Mouse (Mus musculus): ENCODE results near the gene Tfap2a.

DNA sequence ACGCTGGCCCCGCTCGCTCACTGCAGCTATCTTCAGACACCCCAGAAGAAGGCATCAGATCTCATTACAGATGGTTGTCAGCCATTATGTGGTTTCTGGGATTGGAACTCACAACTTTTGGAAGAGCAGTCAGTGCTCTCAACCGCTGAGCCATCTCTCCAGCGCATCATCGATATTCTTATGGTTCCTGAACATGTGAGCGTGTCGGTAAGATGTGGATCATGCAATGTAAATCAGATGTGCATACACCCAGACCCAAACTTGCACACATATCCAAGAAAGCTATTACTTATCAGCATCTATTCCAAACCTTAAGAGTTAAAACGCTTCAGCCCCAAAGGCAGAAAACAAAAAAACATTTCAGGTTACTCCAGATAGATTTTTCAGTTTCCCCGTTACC, 15.9 kb upstream of the Tfap2a start:
- TF ChIP-seq CTCF (IDR thresholded peaks at IDR 0.05; ENCODE audit: low read depth) (no peak), EP300 (IDR thresholded peaks at IDR 0.05; ENCODE audit: low read depth) (no peak)

Data from heart, postnatal 0 days (tissue).